Comparison of ENCODE assay signal across 8 mouse cellular contexts in the genomic region with DNA sequence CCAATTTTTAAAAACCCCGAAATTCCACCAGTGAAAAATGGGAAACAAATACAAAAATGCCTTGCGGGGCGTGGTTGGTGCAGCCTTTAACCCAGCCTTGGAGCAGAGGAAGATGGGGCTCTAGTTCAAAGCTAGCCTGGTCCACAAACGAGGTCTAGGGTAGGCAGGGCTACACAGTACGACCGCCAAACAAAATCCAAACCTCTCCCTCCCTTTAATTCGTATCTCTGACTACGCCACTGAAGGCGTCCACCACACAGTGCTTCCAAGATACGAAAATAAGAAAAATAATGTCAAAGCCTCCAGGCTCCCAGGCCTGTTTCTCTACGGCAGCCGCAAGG. TPM values are rescaled to one million over a fixed set of nuclear protein-coding genes. Genes with fewer than 3 reads are reported as not detected.
DNase-seq lines count a peak whose midpoint lies in the region; ATAC-seq and TF ChIP-seq lines count a peak whose summit lies in the region.

No protein-coding gene starts in this region.

- peak overlapping the region; percentile 77 for H3K9ac ChIP-seq in kidney, embryonic 15.5 days
- H3K9ac ChIP-seq in hindbrain, postnatal 0 days (replicated peaks; ENCODE audit: low read length): peak overlapping the region; percentile 75
- peak overlapping the region; percentile 82 for H3K9ac ChIP-seq in midbrain, embryonic 15.5 days

- H3K27ac ChIP-seq in kidney, embryonic 15.5 days: peak overlapping the region; percentile 95
- peak overlapping the region; percentile 74 for H3K27ac ChIP-seq in hindbrain, postnatal 0 days
- H3K27ac ChIP-seq in midbrain, embryonic 15.5 days: peak overlapping the region; percentile 81

- no peaks in the 10 kb centered on the region for H3K27me3 ChIP-seq in kidney, embryonic 15.5 days
- H3K27me3 ChIP-seq in hindbrain, postnatal 0 days (ENCODE audit: insufficient read depth, low read length): no peaks in the 10 kb centered on the region
- H3K27me3 ChIP-seq in midbrain, embryonic 15.5 days (replicated peaks): no peaks in the 10 kb centered on the region

- H3K36me3 ChIP-seq in kidney, embryonic 15.5 days: peaks cover 31% of the 10 kb centered on the region
- H3K36me3 ChIP-seq in hindbrain, postnatal 0 days (ENCODE audit: insufficient read depth, low read length): peaks cover 7% of the 10 kb centered on the region; the same call in 1 of the 2 replicates
- H3K36me3 ChIP-seq in midbrain, embryonic 15.5 days (replicated peaks): peaks cover 3% of the 10 kb centered on the region; the same call in 1 of the 2 replicates

- ATAC-seq in kidney, embryonic 15.5 days (replicated peaks; ENCODE audit: low FRiP score): peak; percentile 44
- ATAC-seq in hindbrain, postnatal 0 days: no peak
- peak; percentile 59 for ATAC-seq in midbrain, embryonic 15.5 days (replicated peaks)

- no peak for TF ChIP-seq CTCF in hindbrain, postnatal 0 days (IDR thresholded peaks at IDR 0.05; ENCODE audit: low read depth)

- peak overlapping the region; percentile 71 for H3K4me2 ChIP-seq in kidney, embryonic 15.5 days
- peak overlapping the region; percentile 90 for H3K4me2 ChIP-seq in hindbrain, postnatal 0 days (ENCODE audit: low read depth, low read length)
- peak overlapping the region; percentile 59 for H3K4me2 ChIP-seq in midbrain, embryonic 15.5 days

- H3K9me3 ChIP-seq in kidney, embryonic 15.5 days (replicated peaks): no peaks in the 10 kb centered on the region
- no peaks in the 10 kb centered on the region for H3K9me3 ChIP-seq in hindbrain, postnatal 0 days (ENCODE audit: low read length)
- no peaks in the 10 kb centered on the region for H3K9me3 ChIP-seq in midbrain, embryonic 15.5 days

- WGBS in kidney, embryonic 15.5 days: 1% methylated on average over 12 of the region's 12 CpGs
- under 1% methylated on average over 12 of the region's 12 CpGs for WGBS in hindbrain, postnatal 0 days
- WGBS in midbrain, embryonic 15.5 days: 1% methylated on average over 12 of the region's 12 CpGs

- DNase-seq in kidney, adult 9 months: no peak
- peak; percentile 56 for DNase-seq in c-Kit-positive CD71-positive TER-119-negative erythroid progenitor cells, embryonic 14.5 days (ENCODE audit: low read depth)
- DNase-seq in hindbrain, postnatal 0 days (ENCODE audit: low spot score): no peak
- no peak for DNase-seq in adrenal gland, adult (ENCODE audit: inconsistent age in 2 of 2, low spot score in 1 of 2)
- DNase-seq in kidney, adult 18-20 months: no peak
- no peak for DNase-seq in urinary bladder, adult 2 months (ENCODE audit: low spot score)

- peak overlapping the region; percentile 78 for H3K4me3 ChIP-seq in kidney, embryonic 15.5 days (replicated peaks)
- H3K4me3 ChIP-seq in hindbrain, postnatal 0 days (ENCODE audit: low read length): peak overlapping the region; percentile 83
- H3K4me3 ChIP-seq in midbrain, embryonic 15.5 days: peak overlapping the region; percentile 88

- H3K4me1 ChIP-seq in kidney, embryonic 15.5 days: peaks cover 19% of the 10 kb centered on the region
- no peaks in the 10 kb centered on the region for H3K4me1 ChIP-seq in hindbrain, postnatal 0 days (ENCODE audit: insufficient read depth, low read length)
- peaks cover 19% of the 10 kb centered on the region for H3K4me1 ChIP-seq in midbrain, embryonic 15.5 days

RNA-seq across cellular contexts. Expression of gene Nvl, which starts 0.4 kb away (rescaled TPM):
- polyA plus RNA-seq in kidney, embryonic 15.5 days (2015; fragmentation: Nextera tagmentation; extraction: Ambion mirVana): 38.3 and 38.5 TPM in 2 replicates
- total RNA-seq in hindbrain, postnatal 0 days (2014; rRNA removed): 18.5 and 24.7 TPM in 2 replicates
- 26.8 and 27.1 TPM in 2 replicates for polyA plus RNA-seq in hindbrain, postnatal 0 days (2015; fragmentation: Nextera tagmentation; extraction: Ambion mirVana)
- polyA plus RNA-seq in midbrain, embryonic 15.5 days (2015; fragmentation: Nextera tagmentation; extraction: Ambion mirVana): 43.7 and 47.1 TPM in 2 replicates
- polyA plus RNA-seq in urinary bladder, adult 2 months (2012; rRNA removed): 20.9 and 28.8 TPM in 2 replicates

RNA-seq across cellular contexts. Expression of gene Cnih4, which starts 0.9 kb away (rescaled TPM):
- 120 and 136 TPM in 2 replicates for polyA plus RNA-seq in kidney, embryonic 15.5 days (2015; fragmentation: Nextera tagmentation; extraction: Ambion mirVana)
- total RNA-seq in hindbrain, postnatal 0 days (2014; rRNA removed): 10.8 and 12.9 TPM in 2 replicates
- 59.9 and 61.3 TPM in 2 replicates for polyA plus RNA-seq in hindbrain, postnatal 0 days (2015; fragmentation: Nextera tagmentation; extraction: Ambion mirVana)
- polyA plus RNA-seq in midbrain, embryonic 15.5 days (2015; fragmentation: Nextera tagmentation; extraction: Ambion mirVana): 48.2 and 60.8 TPM in 2 replicates
- 27.5 and 29.4 TPM in 2 replicates for polyA plus RNA-seq in urinary bladder, adult 2 months (2012; rRNA removed)
